Mouse (Mus musculus) ES-E14 (cell line): ENCODE measurements at regions not wholly inside any gene's neighbourhood (a gene's known extent, or its start where the extent isn't known, plus 50 kb on each side); places are given as distances from the start of the nearest gene placed in this dataset.

ENCODE experiments used
- CHD2 ChIP-seq: IDR thresholded peaks from 2 replicates; pipeline ENCODE4 v1.6.1; 2014; ENCODE audit warnings: mild to moderate bottlenecking, low read depth, low read length, inconsistent platforms
- HCFC1 ChIP-seq: IDR thresholded peaks from 2 replicates; pipeline ENCODE4 v1.6.1; 2012; ENCODE audit warnings: low read length, inconsistent platforms, borderline replicate concordance; ENCODE audit not compliant: insufficient read depth
- MAFK ChIP-seq: IDR thresholded peaks from 2 replicates; pipeline ENCODE4 v1.6.1; 2014; ENCODE audit warnings: mild to moderate bottlenecking, low read depth, low read length, inconsistent platforms; ENCODE audit not compliant: insufficient read depth
- ZC3H11A ChIP-seq: IDR thresholded peaks from 2 replicates; pipeline ENCODE4 v1.6.1; 2012; ENCODE audit warnings: low read depth, mild to moderate bottlenecking, inconsistent platforms, low read length, borderline replicate concordance
- ZNF384 ChIP-seq: IDR thresholded peaks from 2 replicates; pipeline ENCODE4 v1.6.1; 2012; ENCODE audit warnings: low read depth, low read length, inconsistent platforms

- TF ChIP-seq MAFK (no peak), ZC3H11A (no peak), ZNF384 (no peak), HCFC1 (no peak), CHD2 (no peak)
Observed at GRCm38 (mm10) chr11:48525517-48525916, 274.6 kb upstream of the Rack1 start.
